Mouse (Mus musculus) liver, embryonic 11.5 days (tissue): ENCODE results near the gene Ccr7. TPM values are rescaled to one million over a fixed set of nuclear protein-coding genes. Genes with fewer than 3 reads are reported as not detected.

ENCODE experiments used
- ATAC-seq: fragments of 200-750 bp; cut with Nextera tagmentation; replicated peaks from 2 replicates; pipeline ENCODE4 v1.8.0; 2017; ENCODE audit warnings: moderate number of reproducible peaks, mild to moderate bottlenecking, moderate TSS enrichment, moderate library complexity; ENCODE audit not compliant: low FRiP score
- DNase-seq: peaks from one replicate; pipeline ENCODE4 v3.0.0-alpha.2; 2017; ENCODE audit warnings: low spot score
- H3K27ac ChIP-seq: fragments of 300-500 bp; sonication (generic); 2 replicates; pipeline ENCODE4 v1.5.1; 2014; ENCODE audit warnings: mild to moderate bottlenecking, low read depth, low read length, control low read depth
- H3K27me3 ChIP-seq: fragments of 300-500 bp; sonication (generic); replicated peaks from 2 replicates; pipeline ENCODE4 v1.6.1; 2014; ENCODE audit warnings: low read length, mixed read lengths; ENCODE audit not compliant: control insufficient read depth, insufficient read depth
- H3K36me3 ChIP-seq: fragments of 300-500 bp; sonication (generic); 2 replicates; pipeline ENCODE4 v1.6.1; 2014; ENCODE audit warnings: mild to moderate bottlenecking, low read length, moderate library complexity, mixed read lengths; ENCODE audit not compliant: control insufficient read depth, insufficient read depth
- H3K4me1 ChIP-seq: fragments of 300-500 bp; sonication (generic); replicated peaks from 2 replicates; pipeline ENCODE4 v1.6.1; 2014; ENCODE audit warnings: low read length, mixed read lengths; ENCODE audit not compliant: control insufficient read depth, insufficient read depth
- H3K4me2 ChIP-seq: fragments of 300-500 bp; sonication (generic); 2 replicates; pipeline ENCODE4 v1.6.1; 2014; ENCODE audit warnings: mild to moderate bottlenecking, control low read depth, moderate library complexity
- H3K4me3 ChIP-seq: fragments of 300-500 bp; sonication (generic); 2 replicates; pipeline ENCODE4 v1.5.1; 2014; ENCODE audit warnings: low read depth, low read length, control low read depth
- H3K9ac ChIP-seq: fragments of 300-500 bp; sonication (generic); 2 replicates; pipeline ENCODE4 v1.6.1; 2014; ENCODE audit warnings: low read depth, low read length, control low read depth
- H3K9me3 ChIP-seq: fragments of 300-500 bp; sonication (generic); 2 replicates; pipeline ENCODE4 v1.6.1; 2016; ENCODE audit warnings: low read length, inconsistent platforms, mixed read lengths; ENCODE audit not compliant: control insufficient read depth
- WGBS: fragments of 180-500 bp; shearing (Covaris S2); extraction: QIAGEN DNeasy Blood & Tissue Kit; methylation state at CpG from one replicate; pipeline ENCODE4 v1.1.7; 2014; 5-methylcytosine and 5-hydroxymethylcytosine counted together
- polyA plus RNA-seq: library from polyadenylated mRNA; unstranded; fragments of >200 nt; fragmentation: Nextera tagmentation; extraction: Ambion mirVana; gene quantifications from 2 replicates; pipeline ENCODE4 v1.2.1, GENCODE M21; 2014

Ccr7 gene
- polyA plus RNA-seq, 1 experiment from 2014 or later: 0.36 TPM

DNA sequence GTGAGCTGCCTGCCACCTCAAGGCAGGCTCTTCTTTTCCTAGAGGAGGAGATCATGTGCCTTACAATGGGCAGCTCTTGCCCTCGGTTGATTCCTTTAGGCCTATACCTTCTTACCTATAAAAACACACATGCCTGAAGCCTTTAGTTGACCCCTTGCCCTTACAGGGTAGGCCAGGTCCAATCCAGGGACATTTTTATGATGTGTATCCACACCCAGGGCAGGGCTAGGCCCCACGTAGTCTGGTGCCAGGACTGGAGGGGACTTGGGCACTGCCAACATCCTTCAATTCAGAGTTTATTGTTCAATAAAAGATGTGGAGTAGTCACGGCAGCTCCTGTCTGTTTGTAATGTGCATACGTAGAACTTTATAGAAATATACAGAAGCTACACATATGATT lies 58.5 kb downstream of the Ccr7 start:
- 86% methylated on average over 4 of the region's 4 CpGs for WGBS
- Histone ChIP-seq H3K4me3 (no peak overlapping the region), H3K4me1 (no peaks in the 10 kb centered on the region), H3K27me3 (peaks cover 5% of the 10 kb centered on the region), H3K27ac (no peak overlapping the region), H3K9ac (no peak overlapping the region), H3K36me3 (no peaks in the 10 kb centered on the region; the same call in 1 of the 2 replicates), H3K9me3 (no peaks in the 10 kb centered on the region), H3K4me2 (no peak overlapping the region)
- ATAC-seq (no peak), DNase-seq (no peak)

DNA sequence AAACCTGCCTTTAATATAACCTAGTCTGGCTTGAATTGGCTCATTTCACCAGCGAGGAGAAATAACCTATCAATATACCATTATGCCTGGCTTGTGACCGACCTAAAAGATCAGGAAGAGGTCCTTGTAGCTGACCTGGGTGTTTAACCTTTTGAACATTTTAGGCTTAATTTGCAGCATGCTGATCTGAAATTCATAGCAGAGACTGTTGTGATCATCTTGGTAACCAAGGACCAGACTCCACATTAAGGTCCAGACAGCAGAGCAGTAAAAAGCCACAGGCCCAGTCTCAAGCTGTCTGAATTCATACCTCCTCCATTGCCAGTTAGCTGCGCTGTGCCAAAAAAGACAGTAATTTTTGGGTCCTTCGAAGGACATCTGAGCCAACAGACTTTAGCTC lies 59.1 kb downstream of the Ccr7 start:
- no peak overlapping the region for H3K27ac ChIP-seq
- H3K4me2 ChIP-seq: no peak overlapping the region
- no peaks in the 10 kb centered on the region; the same call in 1 of the 2 replicates for H3K36me3 ChIP-seq
- no peak for DNase-seq
- H3K4me3 ChIP-seq: no peak overlapping the region
- H3K4me1 ChIP-seq: no peaks in the 10 kb centered on the region
- no peak overlapping the region for H3K9ac ChIP-seq
- ATAC-seq: no peak
- H3K27me3 ChIP-seq: peaks cover 5% of the 10 kb centered on the region
- 70% methylated on average over 4 of the region's 4 CpGs for WGBS
- no peaks in the 10 kb centered on the region for H3K9me3 ChIP-seq

- Histone ChIP-seq H3K4me3 (no peak overlapping the region), H3K4me2 (no peak overlapping the region), H3K27me3 (peaks cover 5% of the 10 kb centered on the region), H3K9me3 (no peaks in the 10 kb centered on the region), H3K36me3 (no peaks in the 10 kb centered on the region; the same call in 1 of the 2 replicates), H3K9ac (no peak overlapping the region), H3K4me1 (no peaks in the 10 kb centered on the region), H3K27ac (no peak overlapping the region)
- DNase-seq (no peak), ATAC-seq (no peak)
- 59% methylated on average over 2 of the region's 2 CpGs for WGBS
Observed at GRCm38 (mm10) chr11:99094911-99095676, 59.8 kb downstream of the Ccr7 start.

Other genes with a start within 250 kb of the Ccr7 start
- 96.3 and 114 TPM in 2 replicates for gene Cdc6, start 247.3 kb downstream of the Ccr7 start, polyA plus RNA-seq
- 18.6 and 20.1 TPM in 2 replicates for gene Rara, start 227.3 kb downstream of the Ccr7 start, polyA plus RNA-seq
- gene Gjd3, start 172.1 kb downstream of the Ccr7 start, polyA plus RNA-seq: 0.21 and 0.22 TPM in 2 replicates
- 315 and 330 TPM in 2 replicates for gene Top2a, start 130.9 kb downstream of the Ccr7 start, polyA plus RNA-seq
- 324 and 328 TPM in 2 replicates for gene Igfbp4, start 113.8 kb downstream of the Ccr7 start, polyA plus RNA-seq
- 0.21 TPM in 1 of 2 replicates, not detected in the other for gene Tns4, start 65.8 kb downstream of the Ccr7 start, polyA plus RNA-seq
- gene Smarce1, start 75.9 kb upstream of the Ccr7 start, polyA plus RNA-seq: 145 and 150 TPM in 2 replicates
- gene Krt222, start 89.0 kb upstream of the Ccr7 start, polyA plus RNA-seq: 0.14 and 0.61 TPM in 2 replicates
- gene Krt24, start 130.2 kb upstream of the Ccr7 start, polyA plus RNA-seq: not detected in 2 replicates
- gene Krt25, start 167.9 kb upstream of the Ccr7 start, polyA plus RNA-seq: not detected in 2 replicates
- gene Krt26, start 182.9 kb upstream of the Ccr7 start, polyA plus RNA-seq: not detected in 2 replicates
- not detected in 2 replicates for gene Krt27, start 196.0 kb upstream of the Ccr7 start, polyA plus RNA-seq
- gene Krt28, start 219.8 kb upstream of the Ccr7 start, polyA plus RNA-seq: 0.32 TPM in 1 of 2 replicates, not detected in the other
- gene Krt10, start 234.3 kb upstream of the Ccr7 start, polyA plus RNA-seq: 10.0 and 13.1 TPM in 2 replicates